Mouse (Mus musculus) hindbrain, embryonic 10.5 days (tissue): ENCODE measurements at regions not wholly inside any gene's neighbourhood (a gene's known extent, or its start where the extent isn't known, plus 50 kb on each side); places are given as distances from the start of the nearest gene placed in this dataset.

ENCODE experiments used
- DNase-seq: peaks from one replicate; pipeline ENCODE4 v3.0.0-alpha.2; 2017; ENCODE audit warnings: low spot score
- H3K27ac ChIP-seq: fragments of 300-500 bp; sonication (generic); 2 replicates; pipeline ENCODE4 v1.5.1; 2016; ENCODE audit warnings: mild to moderate bottlenecking, moderate library complexity
- H3K27me3 ChIP-seq: fragments of 300-500 bp; sonication (generic); 2 replicates; pipeline ENCODE4 v1.6.1; 2016; ENCODE audit warnings: mild to moderate bottlenecking; ENCODE audit not compliant: poor library complexity, insufficient read depth, severe bottlenecking
- H3K36me3 ChIP-seq: fragments of 300-500 bp; sonication (generic); 2 replicates; pipeline ENCODE4 v1.6.1; 2016; ENCODE audit warnings: mild to moderate bottlenecking, moderate library complexity
- H3K4me1 ChIP-seq: fragments of 300-500 bp; sonication (generic); replicated peaks from 2 replicates; pipeline ENCODE4 v1.6.1; 2016; ENCODE audit warnings: mild to moderate bottlenecking
- H3K4me3 ChIP-seq: fragments of 300-500 bp; sonication (generic); 2 replicates; pipeline ENCODE4 v1.5.1; 2016; ENCODE audit warnings: mild to moderate bottlenecking, moderate library complexity
- H3K9me3 ChIP-seq: fragments of 300-500 bp; sonication (generic); 2 replicates; pipeline ENCODE4 v1.6.1; 2016; ENCODE audit warnings: mild to moderate bottlenecking, moderate library complexity
- WGBS: fragments of 180-500 bp; shearing (Covaris S2); methylation state at CpG from one replicate; pipeline ENCODE4 v1.1.7; 2016; 5-methylcytosine and 5-hydroxymethylcytosine counted together

DNA sequence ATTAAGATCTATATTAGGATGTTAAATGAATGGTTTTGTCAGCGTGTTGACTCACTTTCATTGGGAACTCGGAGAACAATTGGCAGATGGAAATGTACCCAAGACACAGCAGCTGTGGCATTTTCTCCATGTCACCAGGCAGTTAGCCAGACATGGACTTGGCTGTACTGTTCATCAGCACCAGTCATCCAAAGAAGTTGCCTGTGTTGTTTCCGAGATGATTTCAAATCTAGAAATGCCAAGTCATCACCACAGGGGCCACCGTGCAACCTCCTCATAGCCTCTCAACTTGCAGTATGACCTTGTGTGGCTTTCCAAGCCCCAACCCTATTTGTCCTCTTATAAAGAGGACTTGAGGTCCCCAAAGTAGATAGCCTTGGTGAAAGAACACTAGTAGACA is 227.4 kb upstream of the Il12b start:
- no peaks in the 10 kb centered on the region for H3K4me1 ChIP-seq
- no peaks in the 10 kb centered on the region for H3K9me3 ChIP-seq
- 90% methylated on average over 4 of the region's 4 CpGs for WGBS
- H3K27ac ChIP-seq = no peak overlapping the region
- no peaks in the 10 kb centered on the region for H3K36me3 ChIP-seq
- no peak overlapping the region for H3K4me3 ChIP-seq
- no peaks in the 10 kb centered on the region for H3K27me3 ChIP-seq
- no peak for DNase-seq

GRCm38 (mm10) chr11:44173196-44173595 is 226.7 kb upstream of the Il12b start:
- no peaks in the 10 kb centered on the region for H3K4me1 ChIP-seq
- H3K36me3 ChIP-seq = no peaks in the 10 kb centered on the region
- 92% methylated on average over 1 of the region's 1 CpGs for WGBS
- no peak overlapping the region for H3K4me3 ChIP-seq
- DNase-seq = no peak
- H3K9me3 ChIP-seq = no peaks in the 10 kb centered on the region
- H3K27ac ChIP-seq = no peak overlapping the region
- no peaks in the 10 kb centered on the region for H3K27me3 ChIP-seq

DNA sequence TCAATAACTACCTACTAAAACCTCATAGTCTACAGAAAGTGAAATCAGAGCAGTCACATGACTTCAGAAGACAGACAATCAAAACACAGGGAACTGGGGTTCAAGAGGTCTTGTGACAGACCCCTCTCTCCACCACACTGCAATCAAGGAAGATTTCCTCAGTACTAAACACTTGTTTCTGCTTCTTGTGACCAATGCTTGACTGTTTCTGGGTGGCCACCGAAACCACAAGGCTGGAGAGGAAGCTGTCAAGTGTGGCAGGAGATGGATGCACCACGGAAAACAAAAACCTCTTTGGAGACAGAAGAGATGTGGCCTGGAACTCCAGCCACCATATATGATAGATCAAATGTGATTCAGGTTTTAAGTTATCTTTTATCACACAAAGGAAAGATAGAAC is 225.3 kb upstream of the Il12b start:
- no peak for DNase-seq
- no peaks in the 10 kb centered on the region for H3K36me3 ChIP-seq
- H3K9me3 ChIP-seq = no peaks in the 10 kb centered on the region
- no peak overlapping the region for H3K27ac ChIP-seq
- 81% methylated on average over 2 of the region's 2 CpGs for WGBS
- no peaks in the 10 kb centered on the region for H3K27me3 ChIP-seq
- no peak overlapping the region for H3K4me3 ChIP-seq
- H3K4me1 ChIP-seq = no peaks in the 10 kb centered on the region

DNA sequence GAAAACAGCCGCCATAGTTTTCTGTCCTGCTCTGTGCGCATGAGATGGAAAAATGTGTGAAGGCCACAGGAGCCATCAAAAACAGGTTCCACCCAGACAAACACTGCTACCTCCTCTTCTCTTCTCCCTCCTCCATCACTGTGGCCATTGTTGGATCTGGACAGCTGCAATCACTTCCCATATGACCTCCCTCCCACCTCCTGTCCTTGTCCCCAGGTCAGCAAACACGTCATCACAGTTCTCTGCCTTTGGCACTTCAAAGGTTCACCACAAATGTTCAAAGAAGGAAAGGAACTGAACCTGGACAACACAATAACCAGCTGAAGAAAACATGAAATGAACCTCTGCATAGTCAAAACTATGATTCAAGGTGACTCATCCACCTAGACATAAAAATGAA is 220.2 kb upstream of the Il12b start:
- H3K4me3 ChIP-seq = no peak overlapping the region
- no peaks in the 10 kb centered on the region for H3K4me1 ChIP-seq
- no peak overlapping the region for H3K27ac ChIP-seq
- no peaks in the 10 kb centered on the region for H3K27me3 ChIP-seq
- no peak for DNase-seq
- 79% methylated on average over 3 of the region's 3 CpGs for WGBS
- H3K9me3 ChIP-seq = no peaks in the 10 kb centered on the region
- no peaks in the 10 kb centered on the region for H3K36me3 ChIP-seq

- H3K9me3 ChIP-seq = no peaks in the 10 kb centered on the region
- 86% methylated on average over 3 of the region's 3 CpGs for WGBS
- H3K4me3 ChIP-seq = no peak overlapping the region
- no peak for DNase-seq
- H3K27me3 ChIP-seq = no peaks in the 10 kb centered on the region
- no peaks in the 10 kb centered on the region for H3K36me3 ChIP-seq
- H3K4me1 ChIP-seq = no peaks in the 10 kb centered on the region
- H3K27ac ChIP-seq = no peak overlapping the region
Observed at GRCm38 (mm10) chr11:44183823-44184222, 216.0 kb upstream of the Il12b start.

- no peaks in the 10 kb centered on the region for H3K9me3 ChIP-seq
- no peaks in the 10 kb centered on the region for H3K36me3 ChIP-seq
- no peak for DNase-seq
- H3K4me1 ChIP-seq = no peaks in the 10 kb centered on the region
- 83% methylated on average over 9 of the region's 9 CpGs for WGBS
- no peaks in the 10 kb centered on the region for H3K27me3 ChIP-seq
- H3K4me3 ChIP-seq = no peak overlapping the region
- no peak overlapping the region for H3K27ac ChIP-seq
Observed at GRCm38 (mm10) chr11:44185218-44185890, 214.5 kb upstream of the Il12b start.

GRCm38 (mm10) chr11:44188202-44188601 is 211.7 kb upstream of the Il12b start:
- H3K27me3 ChIP-seq = no peaks in the 10 kb centered on the region
- no peaks in the 10 kb centered on the region for H3K9me3 ChIP-seq
- H3K27ac ChIP-seq = no peak overlapping the region
- no peak overlapping the region for H3K4me3 ChIP-seq
- DNase-seq = no peak
- WGBS = 79% methylated on average over 2 of the region's 2 CpGs
- no peaks in the 10 kb centered on the region for H3K36me3 ChIP-seq
- no peaks in the 10 kb centered on the region for H3K4me1 ChIP-seq

- no peaks in the 10 kb centered on the region for H3K9me3 ChIP-seq
- no peaks in the 10 kb centered on the region for H3K4me1 ChIP-seq
- H3K4me3 ChIP-seq = no peak overlapping the region
- no peak for DNase-seq
- no peak overlapping the region for H3K27ac ChIP-seq
- no peaks in the 10 kb centered on the region for H3K36me3 ChIP-seq
- no peaks in the 10 kb centered on the region for H3K27me3 ChIP-seq
- WGBS = 88% methylated on average over 9 of the region's 9 CpGs
Observed at GRCm38 (mm10) chr11:44193806-44194205, 206.1 kb upstream of the Il12b start.

GRCm38 (mm10) chr11:44202716-44203115 is 197.1 kb upstream of the Il12b start:
- H3K27ac ChIP-seq = no peak overlapping the region
- H3K27me3 ChIP-seq = no peaks in the 10 kb centered on the region
- no peaks in the 10 kb centered on the region for H3K4me1 ChIP-seq
- H3K4me3 ChIP-seq = no peak overlapping the region
- DNase-seq = no peak
- H3K36me3 ChIP-seq = no peaks in the 10 kb centered on the region
- 94% methylated on average over 2 of the region's 2 CpGs for WGBS
- no peaks in the 10 kb centered on the region for H3K9me3 ChIP-seq

GRCm38 (mm10) chr11:44204384-44204783 is 195.5 kb upstream of the Il12b start:
- Histone ChIP-seq H3K4me1 (no peaks in the 10 kb centered on the region), H3K36me3 (no peaks in the 10 kb centered on the region), H3K4me3 (no peak overlapping the region), H3K27me3 (no peaks in the 10 kb centered on the region), H3K9me3 (no peaks in the 10 kb centered on the region), H3K27ac (no peak overlapping the region)
- WGBS = 79% methylated on average over 3 of the region's 3 CpGs
- DNase-seq = no peak

DNA sequence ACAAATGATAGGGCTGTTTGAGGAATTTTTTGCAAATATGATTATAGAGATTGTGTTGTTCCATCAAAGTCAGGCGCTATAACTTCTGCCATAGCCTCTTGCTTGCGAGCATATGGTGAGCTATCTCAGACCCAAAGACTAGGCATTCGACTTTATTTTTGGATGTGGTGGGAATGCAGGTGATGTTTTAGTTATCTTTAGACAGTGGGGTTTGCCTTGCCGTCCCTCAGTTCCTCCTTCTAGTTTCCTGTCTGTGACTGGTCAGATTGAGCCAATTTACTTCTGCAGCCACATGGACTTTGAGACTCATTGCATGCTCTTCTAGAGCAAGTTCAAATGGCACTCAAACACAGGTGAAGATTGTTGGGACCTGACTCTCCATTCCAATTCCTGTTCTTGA is 193.0 kb upstream of the Il12b start:
- H3K9me3 ChIP-seq = no peaks in the 10 kb centered on the region
- 89% methylated on average over 4 of the region's 4 CpGs for WGBS
- no peaks in the 10 kb centered on the region for H3K27me3 ChIP-seq
- H3K27ac ChIP-seq = no peak overlapping the region
- no peak for DNase-seq
- no peak overlapping the region for H3K4me3 ChIP-seq
- H3K36me3 ChIP-seq = no peaks in the 10 kb centered on the region
- no peaks in the 10 kb centered on the region for H3K4me1 ChIP-seq

DNA sequence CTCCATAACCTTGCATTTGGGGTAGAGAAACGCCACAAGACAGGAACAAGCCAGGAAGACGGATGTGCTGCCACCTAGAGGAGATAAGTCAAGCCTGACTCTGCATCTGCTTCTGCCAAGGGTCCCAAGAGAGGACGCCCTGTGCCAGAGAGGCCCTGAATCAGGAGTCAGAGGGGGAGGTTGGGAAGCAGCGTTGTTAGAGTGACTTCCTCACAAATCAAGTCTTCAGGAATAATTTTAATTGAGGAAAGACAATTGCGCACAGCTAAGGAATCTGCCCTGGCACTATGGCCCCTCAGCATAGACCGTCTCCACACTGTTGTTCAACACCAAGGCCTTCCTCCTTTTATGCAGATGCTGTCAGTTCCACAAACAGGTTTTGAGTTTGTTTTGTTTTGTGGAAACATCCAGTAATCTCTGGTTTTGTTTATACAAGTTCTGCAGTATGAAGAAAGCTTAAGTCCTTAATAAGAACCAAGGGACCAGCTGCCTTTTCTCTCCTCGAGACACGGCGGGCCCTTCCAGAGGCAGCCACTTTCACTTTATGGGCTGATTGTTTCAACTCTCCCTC is 187.9 kb upstream of the Il12b start:
- Histone ChIP-seq H3K4me3 (no peak overlapping the region), H3K9me3 (no peaks in the 10 kb centered on the region), H3K27ac (no peak overlapping the region), H3K27me3 (no peaks in the 10 kb centered on the region), H3K4me1 (no peaks in the 10 kb centered on the region), H3K36me3 (no peaks in the 10 kb centered on the region)
- DNase-seq = peak; percentile 51
- 58% methylated on average over 9 of the region's 9 CpGs for WGBS

DNA sequence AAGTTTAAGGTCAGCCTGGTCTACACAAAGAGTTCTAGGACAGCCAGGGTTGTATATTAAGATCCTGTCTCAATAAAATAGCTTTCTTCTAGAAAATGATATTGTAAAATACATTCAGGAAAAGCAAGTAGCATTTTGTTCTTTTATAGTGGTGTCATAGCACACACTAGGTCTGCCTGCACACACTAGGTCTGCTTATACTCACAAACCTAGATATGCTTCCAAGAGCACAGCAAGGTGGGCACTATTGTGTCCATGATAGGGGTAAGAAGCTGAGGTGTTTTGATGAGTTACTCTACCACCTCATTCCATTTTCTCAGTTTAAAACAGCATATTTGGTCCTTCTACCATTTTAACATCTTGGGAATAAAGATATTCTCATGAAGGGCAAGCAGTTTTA is 185.8 kb upstream of the Il12b start:
- Histone ChIP-seq H3K27me3 (no peaks in the 10 kb centered on the region), H3K9me3 (no peaks in the 10 kb centered on the region), H3K36me3 (no peaks in the 10 kb centered on the region), H3K27ac (no peak overlapping the region), H3K4me1 (no peaks in the 10 kb centered on the region), H3K4me3 (no peak overlapping the region)
- no peak for DNase-seq

GRCm38 (mm10) chr11:44216346-44216745 is 183.5 kb upstream of the Il12b start:
- no peak for DNase-seq
- 87% methylated on average over 3 of the region's 3 CpGs for WGBS
- Histone ChIP-seq H3K4me3 (no peak overlapping the region), H3K4me1 (no peaks in the 10 kb centered on the region), H3K27me3 (no peaks in the 10 kb centered on the region), H3K9me3 (no peaks in the 10 kb centered on the region), H3K36me3 (no peaks in the 10 kb centered on the region), H3K27ac (no peak overlapping the region)
